Mouse (Mus musculus) CH12.LX (cell line): ENCODE results near the gene Tead1.

Experiments
- EP300 ChIP-seq: IDR thresholded peaks from 2 replicates; pipeline ENCODE4 v1.6.1; 2011; ENCODE audit warnings: low read length, improper control_type of control experiment
- POLR2A ChIP-seq: IDR thresholded peaks from 2 replicates; pipeline ENCODE4 v1.6.1; 2011; ENCODE audit warnings: low read depth, mild to moderate bottlenecking, improper control_type of control experiment, low read length
- SIN3A ChIP-seq: IDR thresholded peaks from 2 replicates; pipeline ENCODE4 v1.6.1; 2012; ENCODE audit warnings: low read length, improper control_type of control experiment, inconsistent platforms
- USF2 ChIP-seq: conservative IDR thresholded peaks from 2 replicates; pipeline ENCODE4 v1.6.1; 2011; ENCODE audit warnings: low read depth, low read length, improper control_type of control experiment

GRCm38 (mm10) chr7:112853857-112854256 is 174.7 kb downstream of the Tead1 start:
- no peak for TF ChIP-seq SIN3A
- TF ChIP-seq EP300: no peak
- no peak for TF ChIP-seq USF2
- no peak for TF ChIP-seq POLR2A
